Mouse (Mus musculus) liver, adult 2 months (tissue): ENCODE measurements around the gene Ppih. TPM values are rescaled to one million over a fixed set of nuclear protein-coding genes. Genes with fewer than 3 reads are reported as not detected.

ENCODE experiments used
- DNase-seq: peaks from one replicate; pipeline ENCODE4 v3.0.0-alpha.2; 2011; ENCODE audit warnings: low read depth, low spot score; ENCODE audit errors: extremely low read depth
- H3K27ac ChIP-seq: fragments of 200-500 bp; replicated peaks from 2 replicates; pipeline ENCODE4 v1.5.1; 2012; ENCODE audit warnings: low read depth, mild to moderate bottlenecking, control low read depth, inconsistent platforms, low read length; ENCODE audit not compliant: insufficient read depth
- H3K27me3 ChIP-seq: fragments of 200-500 bp; 2 replicates; pipeline ENCODE4 v1.6.1; 2012; ENCODE audit warnings: mild to moderate bottlenecking, moderate library complexity, low read length, inconsistent platforms; ENCODE audit not compliant: control insufficient read depth, insufficient read depth
- H3K36me3 ChIP-seq: fragments of 200-500 bp; 2 replicates; pipeline ENCODE4 v1.6.1; 2012; ENCODE audit warnings: low read length, inconsistent platforms; ENCODE audit not compliant: control insufficient read depth, insufficient read depth
- H3K4me1 ChIP-seq: fragments of 200-500 bp; 2 replicates; pipeline ENCODE4 v1.6.1; 2011; ENCODE audit warnings: low read length; ENCODE audit not compliant: control insufficient read depth, insufficient read depth
- H3K4me3 ChIP-seq: fragments of 200-500 bp; 2 replicates; pipeline ENCODE4 v1.5.1; 2011; ENCODE audit warnings: low read depth, mild to moderate bottlenecking, control low read depth, low read length, moderate library complexity; ENCODE audit not compliant: insufficient read depth
- H3K79me2 ChIP-seq: fragments of 200-500 bp; 2 replicates; pipeline ENCODE4 v1.6.1; 2012; ENCODE audit warnings: inconsistent platforms, mild to moderate bottlenecking, low read length, moderate library complexity; ENCODE audit not compliant: control insufficient read depth, insufficient read depth
- H3K9ac ChIP-seq: fragments of 200-500 bp; 2 replicates; pipeline ENCODE4 v1.6.1; 2012; ENCODE audit warnings: low read depth, mild to moderate bottlenecking, control low read depth, inconsistent platforms, low read length
- CTCF ChIP-seq: fragments of 200-500 bp; IDR thresholded peaks from 2 replicates; pipeline ENCODE4 v1.5.1; 2011; ENCODE audit warnings: low read depth, low read length, control low read depth
- POLR2A ChIP-seq: fragments of 200-500 bp; IDR thresholded peaks from 2 replicates; pipeline ENCODE4 v1.6.1; 2011; ENCODE audit warnings: low read length, control low read depth; ENCODE audit not compliant: insufficient read depth; ENCODE audit errors: extremely low read depth
- WGBS: fragments of 180-500 bp; shearing (Covaris S2); methylation state at CpG from one replicate; pipeline ENCODE4 v1.1.7; 2018; 5-methylcytosine and 5-hydroxymethylcytosine counted together
- polyA plus RNA-seq: library from polyadenylated mRNA; depleted of rRNA; stranded (reverse); fragments of >200 nt; gene quantifications from 2 replicates; pipeline ENCODE4 v1.2.3, GENCODE M21; 2012
- total RNA-seq: library from RNA; depleted of rRNA; stranded (reverse); fragments of >200 nt; gene quantifications from 2 replicates; pipeline ENCODE4 v1.2.3, GENCODE M21; 2014

Gene Ppih
- total and polyA plus RNA-seq, 2 experiments = 4.1 to 15.4 TPM

- H3K4me1 ChIP-seq = no peaks in the 10 kb centered on the region
- H3K36me3 ChIP-seq = no peaks in the 10 kb centered on the region
- no peaks in the 10 kb centered on the region for H3K27me3 ChIP-seq
- no peak for TF ChIP-seq CTCF
- TF ChIP-seq POLR2A = no peak
- H3K79me2 ChIP-seq = no peaks in the 10 kb centered on the region
- no peak for DNase-seq
- WGBS = 94% methylated on average over 6 of the region's 6 CpGs
- H3K9ac ChIP-seq = no peak overlapping the region
- no peak overlapping the region for H3K27ac ChIP-seq
- no peak overlapping the region for H3K4me3 ChIP-seq
These were observed 25.2 kb upstream of the Ppih start for GRCm38 (mm10) chr4:119345508-119345907.

DNA sequence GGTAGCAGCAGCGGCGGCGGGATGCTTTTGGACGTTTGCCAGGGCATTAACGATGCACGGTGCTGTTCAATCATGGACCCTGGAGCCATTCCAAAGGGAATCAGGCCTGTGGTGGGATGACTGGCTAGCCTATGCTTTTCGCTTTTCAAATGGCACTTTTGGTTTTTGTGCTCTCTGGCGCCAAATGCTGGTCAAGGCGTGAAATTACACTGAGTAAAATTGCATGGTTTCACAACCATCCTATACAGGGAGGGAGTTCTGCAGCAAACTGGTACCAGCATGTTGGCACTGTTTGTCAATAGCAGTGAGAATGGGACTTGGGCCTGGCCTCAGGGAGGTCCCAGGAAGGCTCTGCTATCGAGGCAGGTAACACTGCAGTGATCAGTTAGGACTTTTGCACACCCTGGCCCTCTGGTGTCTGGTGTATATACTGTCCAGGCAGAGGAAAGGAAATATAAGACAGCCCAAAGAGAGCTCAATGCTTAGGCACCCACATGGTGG is 18.6 kb upstream of the Ppih start:
- peaks cover 2% of the 10 kb centered on the region for H3K4me1 ChIP-seq
- H3K4me3 ChIP-seq = no peak overlapping the region
- H3K79me2 ChIP-seq = no peaks in the 10 kb centered on the region
- no peaks in the 10 kb centered on the region for H3K36me3 ChIP-seq
- WGBS = 6% methylated on average over 10 of the region's 10 CpGs
- H3K27me3 ChIP-seq = no peaks in the 10 kb centered on the region
- TF ChIP-seq POLR2A = no peak
- TF ChIP-seq CTCF = peak; percentile 37
- DNase-seq = peak; percentile 20
- no peak overlapping the region for H3K9ac ChIP-seq
- no peak overlapping the region for H3K27ac ChIP-seq

DNA sequence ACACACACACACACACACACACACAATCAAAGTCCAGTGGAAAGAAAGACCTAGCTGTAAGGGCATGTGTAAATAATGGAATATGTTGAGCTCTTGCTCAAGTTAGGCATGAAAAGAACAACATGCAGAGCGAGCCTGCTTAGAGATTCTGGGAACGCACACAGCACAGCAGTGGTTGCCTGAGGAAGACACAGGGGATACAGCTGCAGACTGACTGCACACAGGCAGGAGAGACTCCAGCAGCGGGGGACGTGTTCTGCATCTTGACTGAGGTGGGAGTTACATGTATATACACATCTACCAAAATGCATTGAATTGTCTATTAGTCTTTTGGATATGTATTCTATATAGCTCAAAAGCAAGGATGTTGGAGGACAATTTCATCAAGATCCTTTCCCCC is 18.1 kb upstream of the Ppih start:
- TF ChIP-seq CTCF = no peak
- TF ChIP-seq POLR2A = no peak
- Histone ChIP-seq H3K4me3 (no peak overlapping the region), H3K27me3 (no peaks in the 10 kb centered on the region), H3K79me2 (no peaks in the 10 kb centered on the region), H3K27ac (no peak overlapping the region), H3K4me1 (peaks cover 2% of the 10 kb centered on the region), H3K9ac (no peak overlapping the region), H3K36me3 (no peaks in the 10 kb centered on the region)
- peak; percentile 14 for DNase-seq
- 59% methylated on average over 4 of the region's 4 CpGs for WGBS

DNA sequence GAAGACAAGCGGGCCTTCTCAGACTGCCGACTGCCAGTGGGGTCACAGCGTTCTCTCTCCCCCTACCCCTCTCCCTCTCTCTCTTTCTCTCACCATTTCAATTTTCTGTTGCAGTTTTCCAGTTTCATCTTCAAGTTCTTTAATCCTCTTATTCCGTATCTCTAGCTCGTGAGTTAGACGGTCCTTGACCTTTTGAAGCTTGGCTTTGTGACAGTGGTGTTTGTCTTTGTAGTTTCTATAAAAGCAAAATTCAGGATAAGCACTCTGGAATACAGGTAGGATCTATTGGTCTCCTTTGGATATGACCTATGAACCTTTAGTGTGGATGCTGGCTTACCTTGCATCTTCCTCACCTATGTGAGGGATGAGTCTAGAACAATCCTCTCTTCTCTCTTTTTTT is 13.1 kb upstream of the Ppih start:
- Histone ChIP-seq H3K4me3 (no peak overlapping the region), H3K36me3 (no peaks in the 10 kb centered on the region), H3K27me3 (no peaks in the 10 kb centered on the region), H3K79me2 (no peaks in the 10 kb centered on the region), H3K4me1 (no peaks in the 10 kb centered on the region), H3K27ac (no peak overlapping the region), H3K9ac (no peak overlapping the region)
- DNase-seq = no peak
- TF ChIP-seq CTCF = no peak
- no peak for TF ChIP-seq POLR2A
- 83% methylated on average over 6 of the region's 6 CpGs for WGBS

DNA sequence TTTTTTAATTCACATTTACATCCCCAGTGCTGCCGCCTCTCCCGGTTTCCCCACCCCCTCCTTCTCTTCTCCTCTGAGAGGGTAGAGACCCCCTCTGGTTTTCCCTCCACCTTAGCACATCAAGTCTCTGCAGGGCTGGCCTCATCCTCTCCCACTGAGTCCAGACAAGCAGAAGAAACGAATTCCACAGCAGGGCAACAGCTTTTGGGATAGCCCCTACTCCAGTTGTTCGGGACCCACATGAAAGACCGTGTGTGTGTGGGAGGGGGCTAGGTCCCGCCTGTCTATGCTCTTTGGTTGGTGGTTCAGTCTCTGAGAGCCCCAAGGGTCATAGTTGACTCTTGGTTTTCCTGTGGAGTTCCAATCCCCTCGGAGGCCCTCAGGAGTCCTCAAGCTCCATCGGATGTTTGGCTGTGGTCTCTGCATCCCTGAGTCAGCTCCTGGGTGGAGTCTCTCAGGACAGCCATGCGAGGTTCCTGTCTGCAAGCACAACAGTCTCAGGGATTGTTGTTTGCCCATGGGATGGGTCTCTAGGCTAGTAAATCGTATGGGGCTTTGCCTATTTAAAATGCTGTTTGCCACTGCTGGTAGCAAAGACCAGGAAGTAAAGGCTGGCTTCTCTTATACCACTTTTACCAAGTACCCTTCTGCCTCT is 677 bp upstream of the Ppih start:
- H3K79me2 ChIP-seq = no peaks in the 10 kb centered on the region; the same call in 1 of the 2 replicates
- WGBS = 38% methylated on average over 10 of the region's 10 CpGs
- no peak overlapping the region for H3K9ac ChIP-seq
- H3K27ac ChIP-seq = no peak overlapping the region
- no peak for TF ChIP-seq CTCF
- no peak for TF ChIP-seq POLR2A
- no peaks in the 10 kb centered on the region for H3K27me3 ChIP-seq
- H3K4me3 ChIP-seq = no peak overlapping the region
- H3K36me3 ChIP-seq = peaks cover 2% of the 10 kb centered on the region; the same call in 1 of the 2 replicates
- H3K4me1 ChIP-seq = peaks cover 5% of the 10 kb centered on the region
- no peak for DNase-seq

DNA sequence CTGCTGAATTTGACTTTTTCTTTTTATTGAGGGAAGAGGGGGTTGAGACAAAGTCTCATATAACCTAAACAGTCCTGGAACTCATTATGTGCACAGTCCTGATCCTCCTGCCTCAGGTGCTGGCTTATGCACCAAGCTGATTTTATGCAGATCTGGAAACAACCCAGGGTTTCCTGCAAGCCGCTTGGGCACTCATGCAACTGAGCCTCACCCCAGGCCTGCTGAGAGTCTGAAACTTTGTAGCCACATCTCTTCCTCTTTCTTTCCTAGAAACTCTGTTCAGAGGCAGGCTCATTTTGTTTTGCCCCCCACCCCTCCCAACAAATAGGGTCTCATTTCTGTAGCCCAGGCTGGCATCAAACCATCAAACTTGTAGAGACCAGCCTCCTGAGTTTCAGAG is 6.6 kb downstream of the Ppih start:
- 96% methylated on average over 1 of the region's 1 CpGs for WGBS
- Histone ChIP-seq H3K27me3 (no peaks in the 10 kb centered on the region), H3K27ac (no peak overlapping the region), H3K4me1 (no peaks in the 10 kb centered on the region), H3K79me2 (no peaks in the 10 kb centered on the region), H3K9ac (no peak overlapping the region), H3K36me3 (peaks cover 10% of the 10 kb centered on the region; the same call in 1 of the 2 replicates), H3K4me3 (no peak overlapping the region)
- DNase-seq = no peak
- no peak for TF ChIP-seq CTCF
- TF ChIP-seq POLR2A = no peak
